Mouse (Mus musculus): ENCODE measurements at regions not wholly inside any gene's neighbourhood (a gene's known extent, or its start where the extent isn't known, plus 50 kb on each side); places are given as distances from the start of the nearest gene placed in this dataset.

- DNase-seq (ENCODE audit: low spot score in 2 of 2): no peak
These were observed 53.5 kb upstream of the Akr1e1 start for GRCm38 (mm10) chr13:4662336-4663101.
